Comparison of ENCODE assay signal across 10 mouse cellular contexts in genomic region chr2:73091302-73091701, GRCm38 (mm10).
"Had no signal": no experiment of that assay in that cellular context is flagged by ENCODE, and none has a peak within 500 bp of the region (broad histone marks: within the 10 kb centered on the region; RNA-seq: fewer than 3 reads in every experiment).

No protein-coding gene starts in this region.

- DNase-seq: kidney, adult 8-10 months; kidney, postnatal 25 days; lung, adult 18-20 months; right cerebral cortex, adult 18-20 months; thymus, postnatal 4 days had no signal

- ATAC-seq: intestine, postnatal 0 days; midbrain, embryonic 16.5 days had no signal

- H3K4me3 ChIP-seq: left cerebral cortex, adult 2 months; midbrain, embryonic 12.5 days had no signal

- H3K9me3 ChIP-seq: midbrain, embryonic 12.5 days had no signal

- H3K27me3 ChIP-seq: midbrain, embryonic 12.5 days had no signal

- H3K9ac ChIP-seq: midbrain, embryonic 12.5 days had no signal

- H3K4me2 ChIP-seq: midbrain, embryonic 12.5 days had no signal

- H3K27ac ChIP-seq: left cerebral cortex, adult 2 months; midbrain, embryonic 12.5 days; stomach, postnatal 0 days had no signal
